Mouse (Mus musculus) layer of hippocampus, adult 9-10 months (tissue): ENCODE results near the gene Egln3.

Experiments used
- DNase-seq: peaks from one replicate; pipeline ENCODE4 v3.0.0; 2022; ENCODE audit warnings: low spot score

Gene Egln3

DNA sequence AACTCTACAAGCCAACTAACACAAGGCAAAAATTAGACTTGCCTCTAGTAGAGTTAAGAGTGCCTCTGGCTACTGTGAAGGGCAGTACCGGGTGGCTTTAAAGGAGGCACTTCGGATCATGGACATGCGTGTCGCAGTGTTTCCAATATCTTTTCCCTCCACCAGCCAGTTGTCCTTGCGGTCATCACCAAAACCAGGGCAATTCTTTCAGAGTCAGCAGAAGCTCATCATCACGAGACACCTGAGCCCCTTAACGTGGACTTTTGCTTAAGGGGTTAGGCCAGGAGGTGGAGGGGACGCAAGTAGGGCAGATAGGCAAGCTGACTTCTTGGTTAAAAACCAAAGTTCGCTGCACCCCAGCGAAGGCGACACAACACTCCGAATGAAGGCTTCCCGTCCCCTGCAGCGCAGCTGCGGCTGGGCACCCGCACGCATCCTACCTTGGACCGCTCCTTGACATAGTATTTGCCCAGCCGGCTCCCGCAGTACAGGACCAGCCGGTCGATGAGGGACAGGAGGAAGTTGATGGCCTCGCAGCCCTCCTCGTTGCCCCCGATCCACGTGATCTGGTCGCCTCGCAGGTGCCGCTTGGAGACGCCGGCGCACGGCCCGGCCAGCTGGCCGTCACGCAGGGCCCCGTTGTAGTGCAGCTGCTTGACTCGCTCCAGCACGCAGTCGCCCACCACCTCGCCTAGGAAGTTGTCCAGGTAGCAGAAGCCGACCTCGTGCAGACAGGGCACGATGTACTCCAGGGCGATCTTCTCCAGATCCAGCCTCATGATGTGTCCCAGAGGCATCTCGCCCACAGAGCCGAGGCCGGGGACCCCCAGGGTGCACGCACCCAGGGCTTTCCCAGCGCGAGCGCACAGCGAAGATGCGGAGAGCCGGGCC is 650 bp downstream of the Egln3 start:
- no peak for DNase-seq

GRCm38 (mm10) chr12:54202276-54202675 is 1.4 kb downstream of the Egln3 start:
- DNase-seq: no peak

DNA sequence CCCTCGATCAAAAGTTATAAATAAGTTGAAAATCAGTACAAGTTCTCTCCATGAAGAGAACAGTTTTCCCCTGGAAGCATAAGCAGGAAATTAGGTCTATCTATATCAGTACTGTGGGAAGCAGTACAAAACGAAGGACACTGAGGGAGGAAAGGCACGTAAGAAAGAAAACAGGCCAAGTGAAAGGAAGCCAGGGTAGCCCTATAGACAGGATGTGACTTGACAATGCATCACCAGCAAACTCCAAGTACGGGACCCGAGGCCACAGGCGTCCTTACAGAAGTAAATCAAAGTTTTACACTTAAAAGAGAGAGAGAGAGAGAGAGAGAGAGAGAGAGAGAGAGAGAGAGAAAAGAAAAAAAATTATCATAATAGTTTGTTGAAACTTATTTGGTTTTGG is 2.8 kb downstream of the Egln3 start:
- no peak for DNase-seq

DNA sequence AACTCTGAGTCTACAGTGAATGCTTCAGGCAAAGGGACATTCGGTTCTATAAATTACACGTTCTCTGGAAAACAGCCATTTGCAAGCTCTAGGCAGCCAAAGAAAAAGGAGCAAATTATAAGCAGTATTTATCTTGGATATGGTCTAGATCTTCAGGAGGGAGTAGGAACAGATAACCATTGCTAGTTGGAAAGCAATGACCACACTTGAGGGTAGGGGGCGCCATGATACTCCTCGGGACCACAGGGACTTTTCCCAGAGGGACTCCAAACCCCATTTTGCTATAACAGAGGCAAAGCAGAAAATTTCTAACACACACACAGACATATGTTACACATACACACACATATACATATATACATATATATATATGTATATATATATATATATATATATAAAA is 3.5 kb downstream of the Egln3 start:
- DNase-seq: no peak

DNA sequence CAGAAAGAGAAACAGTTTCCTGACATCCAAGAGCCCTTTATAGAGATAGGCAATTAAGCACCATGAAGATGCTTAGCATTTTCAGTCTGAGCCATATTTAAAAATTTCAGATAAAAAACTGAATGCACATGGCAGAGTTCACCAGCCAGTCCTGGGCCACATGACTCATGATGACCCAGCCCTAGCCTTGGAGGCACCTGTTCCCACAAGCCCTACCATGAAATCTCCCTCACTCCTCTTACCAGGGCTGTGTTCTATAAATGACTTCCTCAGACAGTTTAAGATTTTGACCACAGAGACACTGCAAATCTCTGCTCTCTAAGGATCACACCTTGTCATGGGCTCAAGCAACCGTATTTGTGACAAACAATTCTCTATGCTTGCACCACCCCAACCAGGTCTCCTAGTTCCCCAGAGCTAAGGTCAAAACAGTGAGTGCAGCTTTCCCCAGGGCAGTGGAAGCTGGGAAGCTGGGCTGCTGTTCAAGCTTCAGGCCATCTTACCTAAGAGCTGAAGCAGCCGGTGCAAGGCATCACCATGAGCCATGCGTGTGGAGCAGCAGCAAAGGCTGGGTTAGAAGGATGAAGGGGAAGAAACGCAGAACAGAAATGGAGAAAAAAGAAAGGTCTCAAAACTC is 5.3 kb downstream of the Egln3 start:
- no peak for DNase-seq

- no peak for DNase-seq
These were observed 5.8 kb downstream of the Egln3 start for GRCm38 (mm10) chr12:54197849-54198248.

GRCm38 (mm10) chr12:54197301-54197782 is 6.3 kb downstream of the Egln3 start:
- no peak for DNase-seq

DNA sequence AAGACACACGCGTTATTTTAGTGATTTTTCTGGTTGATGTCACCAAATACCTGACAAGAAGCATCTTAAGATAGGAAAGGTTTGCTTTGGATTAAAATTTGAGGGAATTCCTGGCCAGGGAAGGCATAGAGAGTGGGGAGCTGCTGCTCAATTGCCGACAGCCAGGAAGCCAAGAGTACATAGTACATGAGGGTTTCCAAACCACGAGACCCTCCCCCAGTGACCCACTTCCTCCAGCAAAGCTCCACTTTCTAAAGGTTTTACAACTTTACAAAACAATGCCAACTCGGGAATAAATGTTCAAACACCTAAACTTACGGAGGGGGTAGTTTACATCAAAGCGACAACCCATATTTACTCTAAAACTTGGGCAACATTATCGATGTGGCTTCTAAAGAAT is 6.8 kb downstream of the Egln3 start:
- DNase-seq: no peak

DNA sequence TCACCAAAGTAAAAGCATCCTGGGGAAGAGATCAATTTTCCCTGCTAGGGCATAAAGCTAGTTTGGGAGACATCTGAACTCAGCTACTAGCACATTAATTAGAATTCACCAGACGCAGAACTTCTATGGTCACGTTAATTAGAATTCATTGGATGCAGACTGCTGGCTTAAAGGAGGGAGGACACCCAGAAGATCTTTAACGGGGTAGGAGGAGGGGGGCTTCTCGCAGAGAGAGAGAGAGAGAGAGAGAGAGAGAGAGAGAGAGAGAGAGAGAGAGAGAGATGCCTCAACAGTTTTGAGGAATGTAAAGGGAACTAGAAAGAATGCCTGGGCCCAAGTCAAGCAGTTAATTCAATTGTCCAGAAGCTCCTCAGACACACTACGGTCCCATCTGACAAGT is 9.5 kb downstream of the Egln3 start:
- DNase-seq: no peak

DNA sequence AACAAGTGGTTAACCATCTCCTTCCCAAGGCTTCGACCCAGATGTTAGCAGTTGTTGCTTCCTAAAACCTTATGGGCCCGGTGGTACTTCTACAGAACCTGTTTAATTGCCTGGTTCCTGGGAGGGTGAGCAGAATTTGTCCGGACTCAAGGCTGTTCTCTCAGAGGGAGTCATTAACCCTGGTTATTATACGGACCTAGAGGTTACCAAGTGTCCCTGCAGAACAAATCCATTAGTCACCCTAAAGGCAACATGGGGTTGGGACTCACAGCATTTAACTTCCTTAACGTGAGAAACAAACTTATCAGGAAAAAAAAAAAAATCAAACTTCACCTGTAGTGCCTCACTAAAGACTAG is 11.4 kb downstream of the Egln3 start:
- DNase-seq: no peak

DNA sequence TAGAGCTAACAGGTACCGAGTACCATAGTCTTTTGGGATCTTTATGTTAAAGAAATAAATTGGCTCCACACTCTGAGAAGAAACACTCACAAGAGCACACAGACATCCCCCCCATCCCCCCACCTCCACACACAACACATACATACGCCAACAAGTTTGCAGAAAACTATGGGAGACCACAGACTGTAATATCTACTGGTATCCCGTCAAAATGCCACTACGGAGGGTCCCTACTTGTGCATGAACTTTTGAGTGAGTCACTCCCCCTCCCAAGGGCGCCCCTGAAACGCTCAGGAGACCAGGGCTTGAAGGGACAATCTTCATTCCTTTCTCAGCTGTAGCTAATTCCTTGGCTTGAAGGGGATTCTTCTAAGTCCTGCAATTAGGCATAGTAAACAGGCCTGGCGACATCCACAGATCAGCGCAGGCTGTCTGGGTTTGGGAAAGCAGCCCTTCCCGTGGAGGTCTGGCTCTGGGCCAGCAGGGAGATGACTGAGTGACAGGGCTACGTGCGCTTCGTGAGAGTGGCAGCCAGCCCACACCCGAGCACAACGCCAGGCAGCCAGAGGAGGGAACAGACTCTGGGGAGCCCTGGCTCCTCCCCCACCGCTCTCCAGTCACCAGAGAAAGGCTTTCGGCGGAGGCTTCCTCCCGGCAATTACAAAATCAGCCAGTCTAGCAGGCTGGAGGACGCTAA is 11.9 kb downstream of the Egln3 start:
- DNase-seq: no peak

- DNase-seq: no peak
These were observed 12.5 kb downstream of the Egln3 start for GRCm38 (mm10) chr12:54191181-54191580.

- DNase-seq: no peak
These were observed 15.7 kb downstream of the Egln3 start for GRCm38 (mm10) chr12:54187812-54188600.

DNA sequence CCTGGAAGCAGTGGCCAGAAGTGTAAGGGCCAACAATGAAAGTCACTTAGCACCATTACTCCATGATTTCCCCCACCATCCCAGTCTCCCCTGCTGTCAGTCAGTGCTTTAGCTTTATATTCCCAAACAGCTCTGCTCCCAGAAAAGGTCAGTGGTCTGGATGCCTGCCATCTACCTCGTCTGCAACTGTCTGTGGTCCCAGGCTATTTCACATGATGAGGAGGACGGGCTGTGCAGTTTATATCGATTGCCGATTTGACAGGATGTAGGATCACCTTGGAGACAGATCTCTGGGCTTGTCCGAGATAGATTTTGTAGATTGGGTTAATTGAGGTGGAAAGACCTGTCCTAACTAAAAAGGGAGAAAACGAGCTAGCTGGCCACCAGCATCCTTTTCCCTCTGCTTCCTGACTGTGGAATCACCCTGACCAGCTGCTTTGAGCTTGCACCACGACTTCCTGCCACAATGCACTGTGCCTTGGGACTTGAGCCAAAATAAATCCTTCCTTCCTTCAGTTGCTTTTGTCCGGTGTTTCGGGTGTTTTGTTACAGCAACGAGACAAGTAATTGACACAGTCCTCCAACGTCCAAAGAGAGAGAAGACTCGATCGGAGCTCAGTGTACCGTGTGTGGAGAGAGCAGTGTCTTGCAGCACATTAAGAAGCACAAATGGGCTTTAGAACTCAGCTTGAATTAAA is 16.6 kb downstream of the Egln3 start:
- DNase-seq: no peak

DNA sequence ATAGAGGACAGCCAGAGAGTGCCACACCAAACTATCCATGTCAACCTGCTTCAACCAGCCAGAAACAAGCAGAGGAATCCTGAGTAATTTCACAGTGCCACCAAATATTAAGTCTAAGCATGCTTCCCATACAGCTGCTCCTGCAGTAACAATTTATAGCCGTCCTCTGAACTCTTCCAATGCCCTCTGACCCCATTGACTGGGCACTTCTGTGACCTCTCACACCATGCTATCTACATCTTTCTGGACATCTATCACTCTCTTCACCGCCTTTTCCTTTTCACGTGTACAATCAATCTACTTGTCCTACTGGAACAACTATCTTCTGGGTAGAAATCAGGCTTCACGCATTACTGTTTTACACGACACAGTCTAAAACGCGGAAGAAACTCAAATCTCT is 19.4 kb downstream of the Egln3 start:
- no peak for DNase-seq

- no peak for DNase-seq
These were observed 25.3 kb downstream of the Egln3 start for GRCm38 (mm10) chr12:54178323-54178722.

DNA sequence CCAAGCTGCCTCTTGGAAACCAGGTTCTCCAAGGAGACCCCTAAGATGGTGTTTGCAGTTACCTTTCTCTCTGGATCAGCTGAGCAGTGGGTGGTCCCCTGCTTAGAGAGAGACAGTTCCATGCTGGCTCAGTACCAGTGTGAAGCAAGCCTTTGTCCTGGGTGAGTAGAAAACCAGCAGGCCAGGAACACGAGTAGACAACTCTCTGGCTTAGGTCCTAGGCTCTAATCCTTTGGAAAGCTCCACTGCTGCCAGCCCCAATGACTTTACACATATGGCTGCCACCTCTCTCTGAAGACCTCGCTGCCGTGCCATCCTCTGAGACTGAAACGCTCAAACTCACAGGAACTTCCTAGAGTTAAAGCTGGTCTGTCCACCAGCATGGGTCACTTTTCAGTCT is 34.9 kb downstream of the Egln3 start:
- DNase-seq: no peak

DNA sequence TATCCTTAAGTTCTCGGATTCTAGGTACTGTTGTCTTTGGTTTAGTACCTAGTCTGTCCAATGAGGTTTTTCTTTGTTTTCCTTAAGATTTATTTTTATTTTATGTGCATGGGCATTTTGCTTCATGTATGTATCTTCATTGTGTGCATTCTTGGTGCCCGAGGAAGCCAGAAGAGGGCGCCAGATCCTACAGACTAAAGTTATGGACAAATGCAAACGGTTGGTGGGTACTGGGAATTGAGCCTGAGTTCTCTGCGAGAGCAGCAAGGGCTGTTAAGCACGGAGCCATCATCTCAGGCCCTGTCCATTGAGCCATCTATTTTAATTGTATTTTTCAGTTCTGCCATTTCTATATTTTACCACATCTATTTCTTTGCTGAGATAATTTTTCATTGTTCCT is 35.9 kb downstream of the Egln3 start:
- DNase-seq: no peak

- DNase-seq: no peak
These were observed 39.0 kb downstream of the Egln3 start for GRCm38 (mm10) chr12:54164724-54165050.

DNA sequence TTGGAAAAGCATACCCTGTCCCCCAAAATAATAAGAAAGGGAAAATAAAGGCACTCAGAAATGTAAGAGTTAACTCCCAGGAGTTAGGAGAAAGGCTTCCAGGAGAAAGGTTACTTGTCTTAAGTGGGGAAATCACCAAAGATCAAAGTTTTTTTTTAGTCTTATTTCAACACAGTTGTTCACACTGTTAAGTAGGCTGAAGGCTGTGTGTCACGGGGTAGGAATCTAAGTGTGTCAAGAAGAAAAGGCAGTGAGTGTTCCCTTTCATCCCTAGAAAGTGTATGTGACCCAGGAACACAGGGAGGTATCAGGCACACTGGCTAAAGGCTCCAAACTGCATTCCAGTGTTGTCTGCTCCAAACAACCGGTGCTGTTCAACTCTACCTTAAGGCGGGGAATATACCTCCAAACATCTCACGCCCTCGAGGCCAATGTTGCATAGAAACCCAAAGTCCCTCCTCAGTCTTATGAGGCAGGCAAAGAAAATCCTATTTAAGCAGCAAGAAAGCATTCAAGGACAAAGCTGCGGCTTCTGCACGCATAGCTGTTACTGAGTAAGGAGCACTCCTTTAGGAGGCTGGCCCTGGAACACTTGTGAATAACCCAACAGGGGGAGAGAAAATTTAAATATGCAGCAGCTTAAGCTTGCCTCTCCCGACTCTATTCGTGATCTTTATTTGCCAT is 39.5 kb downstream of the Egln3 start:
- DNase-seq: no peak

DNA sequence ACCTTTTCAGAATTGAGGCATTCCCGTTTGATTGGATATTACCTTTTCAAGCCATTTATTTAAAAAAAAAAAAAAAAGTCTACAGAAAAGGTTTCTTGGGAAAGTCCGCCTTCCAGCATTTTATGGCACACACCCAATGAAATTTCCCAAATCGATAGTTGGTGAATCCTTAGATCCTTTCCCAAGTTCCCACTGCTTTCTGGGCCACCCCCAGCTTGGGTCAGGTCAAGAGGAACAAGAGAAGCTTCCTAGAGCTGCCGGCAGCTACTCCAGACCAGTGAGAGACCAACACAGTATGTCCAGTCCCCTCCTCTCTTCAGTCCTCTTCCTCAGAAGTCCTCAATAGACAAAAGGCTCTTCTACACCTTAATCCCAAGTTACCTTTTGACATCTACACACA is 40.5 kb downstream of the Egln3 start:
- no peak for DNase-seq
